Mouse (Mus musculus) midbrain, embryonic 13.5 days (tissue): ENCODE results near the gene Orm2. TPM values are rescaled to one million over a fixed set of nuclear protein-coding genes. Genes with fewer than 3 reads are reported as not detected.

Experiments used
- ATAC-seq: fragments of 200-750 bp; cut with Nextera tagmentation; 2 replicates; pipeline ENCODE4 v1.8.0; 2017; ENCODE audit warnings: mild to moderate bottlenecking, moderate TSS enrichment, moderate library complexity
- H3K27ac ChIP-seq: fragments of 300-500 bp; sonication (generic); 2 replicates; pipeline ENCODE4 v1.5.1; 2015; ENCODE audit warnings: inconsistent platforms, mild to moderate bottlenecking, moderate library complexity
- H3K27me3 ChIP-seq: fragments of 300-500 bp; sonication (generic); 2 replicates; pipeline ENCODE4 v1.6.1; 2015; ENCODE audit warnings: mild to moderate bottlenecking, inconsistent platforms
- H3K36me3 ChIP-seq: fragments of 300-500 bp; sonication (generic); 2 replicates; pipeline ENCODE4 v1.6.1; 2015; ENCODE audit warnings: mild to moderate bottlenecking, inconsistent platforms
- H3K4me1 ChIP-seq: fragments of 300-500 bp; sonication (generic); replicated peaks from 2 replicates; pipeline ENCODE4 v1.6.1; 2015; ENCODE audit warnings: inconsistent platforms
- H3K4me2 ChIP-seq: fragments of 300-500 bp; sonication (generic); replicated peaks from 2 replicates; pipeline ENCODE4 v1.6.1; 2015; ENCODE audit warnings: moderate library complexity, mild to moderate bottlenecking, inconsistent platforms
- H3K4me3 ChIP-seq: fragments of 300-500 bp; sonication (generic); replicated peaks from 2 replicates; pipeline ENCODE4 v1.5.1; 2015; ENCODE audit warnings: mild to moderate bottlenecking, inconsistent platforms
- H3K9ac ChIP-seq: fragments of 300-500 bp; sonication (generic); replicated peaks from 2 replicates; pipeline ENCODE4 v1.6.1; 2015; ENCODE audit warnings: mild to moderate bottlenecking, inconsistent platforms
- H3K9me3 ChIP-seq: fragments of 300-500 bp; sonication (generic); 2 replicates; pipeline ENCODE4 v1.6.1; 2016; ENCODE audit warnings: mild to moderate bottlenecking, inconsistent platforms
- WGBS: fragments of 180-500 bp; shearing (Covaris S2); methylation state at CpG from one replicate; pipeline ENCODE4 v1.1.7; 2015; 5-methylcytosine and 5-hydroxymethylcytosine counted together
- polyA plus RNA-seq: library from polyadenylated mRNA; unstranded; fragments of >200 nt; fragmentation: Nextera tagmentation; extraction: Ambion mirVana; gene quantifications from 2 replicates; pipeline ENCODE4 v1.2.1, GENCODE M21; 2015

Gene Orm2
- polyA plus RNA-seq, 1 experiment from 2014 or later = not detected

- no peak overlapping the region for H3K27ac ChIP-seq
Measured at GRCm38 (mm10) chr4:63400541-63401306, 38.5 kb downstream of the Orm2 start.

GRCm38 (mm10) chr4:63401620-63402019, 39.4 kb downstream of the Orm2 start:
- 92% methylated on average over 6 of the region's 6 CpGs for whole genome bisulfite sequencing

More at GRCm38 (mm10) chr4:63400541-63401306, 38.5 kb downstream of the Orm2 start:
- no peaks in the 10 kb centered on the region for H3K27me3 ChIP-seq
- H3K9ac ChIP-seq = no peak overlapping the region
- peaks cover 68% of the 10 kb centered on the region for H3K4me1 ChIP-seq
- peaks cover 10% of the 10 kb centered on the region; the same call in 1 of the 2 replicates for H3K36me3 ChIP-seq
- WGBS = 91% methylated on average over 18 of the region's 18 CpGs
- no peaks in the 10 kb centered on the region for H3K9me3 ChIP-seq
- H3K4me2 ChIP-seq = no peak overlapping the region
- no peak overlapping the region for H3K4me3 ChIP-seq
- ATAC-seq = no peak

GRCm38 (mm10) chr4:63402056-63402455, 39.8 kb downstream of the Orm2 start:
- no peak overlapping the region for H3K9ac ChIP-seq
- peaks cover 73% of the 10 kb centered on the region for H3K4me1 ChIP-seq
- H3K4me3 ChIP-seq = no peak overlapping the region
- H3K36me3 ChIP-seq = peaks cover 7% of the 10 kb centered on the region; the same call in 1 of the 2 replicates
- WGBS = 87% methylated on average over 10 of the region's 10 CpGs
- ATAC-seq = no peak
- no peaks in the 10 kb centered on the region for H3K27me3 ChIP-seq
- H3K4me2 ChIP-seq = peak overlapping the region; percentile 42; the same call in 1 of the 2 replicates
- no peak overlapping the region; the same call in 1 of the 2 replicates for H3K27ac ChIP-seq
- H3K9me3 ChIP-seq = no peaks in the 10 kb centered on the region

More at GRCm38 (mm10) chr4:63401620-63402019, 39.4 kb downstream of the Orm2 start:
- Histone ChIP-seq H3K9ac (no peak overlapping the region), H3K27ac (no peak overlapping the region), H3K9me3 (no peaks in the 10 kb centered on the region), H3K4me3 (no peak overlapping the region), H3K4me2 (0 out of 2 replicates have a peak overlapping the region, but pooled peaks have one; percentile 6), H3K27me3 (no peaks in the 10 kb centered on the region), H3K4me1 (peaks cover 73% of the 10 kb centered on the region), H3K36me3 (peaks cover 7% of the 10 kb centered on the region; the same call in 1 of the 2 replicates)
- no peak for ATAC-seq

- peaks cover 73% of the 10 kb centered on the region for H3K4me1 ChIP-seq
- peaks cover 2% of the 10 kb centered on the region; the same call in 1 of the 2 replicates for H3K36me3 ChIP-seq
- peak overlapping the region; percentile 17 for H3K9ac ChIP-seq
- H3K4me3 ChIP-seq = peak overlapping the region; percentile 26; the same call in 1 of the 2 replicates
- no peaks in the 10 kb centered on the region for H3K27me3 ChIP-seq
- peak; percentile 2; the same call in 1 of the 2 replicates for ATAC-seq
- peak overlapping the region; percentile 82 for H3K27ac ChIP-seq
- H3K9me3 ChIP-seq = no peaks in the 10 kb centered on the region
- 76% methylated on average over 6 of the region's 6 CpGs for WGBS
- H3K4me2 ChIP-seq = peak overlapping the region; percentile 42
Measured at GRCm38 (mm10) chr4:63402558-63402957, 40.3 kb downstream of the Orm2 start.

- Histone ChIP-seq H3K36me3 (no peaks in the 10 kb centered on the region), H3K9me3 (no peaks in the 10 kb centered on the region), H3K9ac (peak within 1 kb of the TSS; percentile 19), H3K27me3 (no peaks in the 10 kb centered on the region), H3K4me3 (peak within 1 kb of the TSS; percentile 26), H3K27ac (peak within 1 kb of the TSS; percentile 82), H3K4me1 (peaks cover 73% of the 10 kb centered on the region), H3K4me2 (peak within 1 kb of the TSS; percentile 42)
- 13% methylated on average over 17 of the region's 17 CpGs for WGBS
- ATAC-seq = peak; percentile 87
Measured at GRCm38 (mm10) chr4:63403040-63403959, 41.1 kb downstream of the Orm2 start, which contains the start of gene Akna. TSS of gene Akna (minus strand) at chr4:63403354.

- Histone ChIP-seq H3K9ac (0 out of 2 replicates have a peak overlapping the region, but pooled peaks have one; percentile 19), H3K4me3 (no peak overlapping the region), H3K36me3 (no peaks in the 10 kb centered on the region), H3K27ac (peak overlapping the region; percentile 82; the same call in 1 of the 2 replicates), H3K4me1 (peaks cover 73% of the 10 kb centered on the region), H3K27me3 (no peaks in the 10 kb centered on the region), H3K9me3 (no peaks in the 10 kb centered on the region), H3K4me2 (no peak overlapping the region)
- no peak for ATAC-seq
- WGBS = 87% methylated on average over 7 of the region's 7 CpGs
Measured at GRCm38 (mm10) chr4:63404205-63404604, 42.0 kb downstream of the Orm2 start.

- Histone ChIP-seq H3K9ac (no peak overlapping the region), H3K27ac (peak overlapping the region; percentile 45), H3K36me3 (no peaks in the 10 kb centered on the region), H3K9me3 (no peaks in the 10 kb centered on the region), H3K4me3 (no peak overlapping the region), H3K4me1 (peaks cover 73% of the 10 kb centered on the region), H3K27me3 (no peaks in the 10 kb centered on the region), H3K4me2 (no peak overlapping the region)
- 25% methylated on average over 7 of the region's 7 CpGs for WGBS
- peak; percentile 1; the same call in 1 of the 2 replicates for ATAC-seq
Measured at GRCm38 (mm10) chr4:63405051-63405450, 42.8 kb downstream of the Orm2 start.

- ATAC-seq = no peak
- peak overlapping the region; percentile 45 for H3K27ac ChIP-seq
- H3K9me3 ChIP-seq = no peaks in the 10 kb centered on the region
Measured at GRCm38 (mm10) chr4:63405683-63406082, 43.4 kb downstream of the Orm2 start.

GRCm38 (mm10) chr4:63408247-63408646, 46.0 kb downstream of the Orm2 start:
- H3K9ac ChIP-seq = peak overlapping the region; percentile 17; the same call in 1 of the 2 replicates

More at GRCm38 (mm10) chr4:63405683-63406082, 43.4 kb downstream of the Orm2 start:
- Histone ChIP-seq H3K4me3 (no peak overlapping the region), H3K36me3 (no peaks in the 10 kb centered on the region), H3K4me1 (peaks cover 73% of the 10 kb centered on the region), H3K9ac (no peak overlapping the region), H3K27me3 (no peaks in the 10 kb centered on the region), H3K4me2 (no peak overlapping the region)
- WGBS = 54% methylated on average over 4 of the region's 4 CpGs

GRCm38 (mm10) chr4:63408649-63409048, 46.4 kb downstream of the Orm2 start:
- no peaks in the 10 kb centered on the region; the same call in 1 of the 2 replicates for H3K36me3 ChIP-seq
- peak overlapping the region; percentile 72; the same call in 1 of the 2 replicates for H3K9ac ChIP-seq
- H3K4me3 ChIP-seq = peak overlapping the region; percentile 69
- H3K4me2 ChIP-seq = peak overlapping the region; percentile 92
- 9% methylated on average over 8 of the region's 8 CpGs for WGBS
- H3K27me3 ChIP-seq = no peaks in the 10 kb centered on the region
- H3K27ac ChIP-seq = peak overlapping the region; percentile 4; the same call in 1 of the 2 replicates
- H3K4me1 ChIP-seq = peaks cover 55% of the 10 kb centered on the region
- H3K9me3 ChIP-seq = no peaks in the 10 kb centered on the region
- peak; percentile 38 for ATAC-seq

More at GRCm38 (mm10) chr4:63408247-63408646, 46.0 kb downstream of the Orm2 start:
- H3K4me1 ChIP-seq = peaks cover 59% of the 10 kb centered on the region
- peak overlapping the region; percentile 92 for H3K4me2 ChIP-seq
- no peaks in the 10 kb centered on the region for H3K27me3 ChIP-seq
- H3K36me3 ChIP-seq = no peaks in the 10 kb centered on the region
- no peaks in the 10 kb centered on the region for H3K9me3 ChIP-seq
- WGBS = 54% methylated on average over 7 of the region's 7 CpGs
- peak; percentile 1 for ATAC-seq
- H3K27ac ChIP-seq = peak overlapping the region; percentile 4; the same call in 1 of the 2 replicates
- peak overlapping the region; percentile 69 for H3K4me3 ChIP-seq

- H3K4me2 ChIP-seq = peak overlapping the region; percentile 92
- H3K36me3 ChIP-seq = no peaks in the 10 kb centered on the region; the same call in 1 of the 2 replicates
- H3K27me3 ChIP-seq = no peaks in the 10 kb centered on the region
- peak overlapping the region; percentile 69 for H3K4me3 ChIP-seq
- no peak for ATAC-seq
- peaks cover 47% of the 10 kb centered on the region for H3K4me1 ChIP-seq
- H3K27ac ChIP-seq = peak overlapping the region; percentile 68
- WGBS = 1% methylated on average over 18 of the region's 18 CpGs
- no peaks in the 10 kb centered on the region for H3K9me3 ChIP-seq
- peak overlapping the region; percentile 72 for H3K9ac ChIP-seq
Measured at GRCm38 (mm10) chr4:63409317-63409907, 47.2 kb downstream of the Orm2 start.
